8 mouse cellular contexts compared by ENCODE assay signal in the genomic region with DNA sequence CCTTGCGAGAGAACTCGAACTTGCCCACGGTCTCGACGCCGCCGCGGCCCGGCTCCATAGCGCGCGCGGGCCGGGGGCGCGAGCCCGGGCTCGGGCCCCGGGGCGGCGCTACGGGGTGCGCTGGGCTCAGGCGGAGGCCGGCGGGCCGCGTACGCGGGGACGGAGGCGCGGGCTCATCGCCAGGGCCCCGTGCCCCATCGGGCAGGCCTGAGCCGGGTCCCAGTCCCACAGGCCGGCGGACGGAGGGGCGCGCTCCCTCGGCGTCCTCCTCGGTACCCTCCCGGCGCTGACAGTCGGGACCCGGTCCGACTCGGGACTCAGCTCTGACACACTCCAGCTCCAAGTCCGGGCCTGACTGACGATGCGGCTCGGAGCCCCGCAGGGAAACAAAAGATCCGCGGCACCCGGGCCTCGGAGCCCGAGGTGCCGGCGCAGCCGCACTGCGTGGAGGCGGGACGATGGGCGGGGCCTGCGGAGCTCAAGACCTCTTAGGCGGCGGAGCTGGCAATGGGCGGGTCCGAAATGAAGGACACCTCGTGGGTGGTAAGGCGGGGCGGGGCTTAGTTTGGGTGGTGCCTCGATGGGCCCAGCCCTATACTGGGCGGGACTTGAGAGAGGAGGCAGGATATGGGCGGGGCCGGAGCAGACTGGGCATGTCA. TPM values are rescaled to one million over a fixed set of nuclear protein-coding genes. Genes with fewer than 3 reads are reported as not detected.
DNase-seq lines count a peak whose midpoint lies in the region; ATAC-seq and TF ChIP-seq lines count a peak whose summit lies in the region.

TSS of gene Ulk1 (minus strand) at position 431 of the 659 bp plus-strand sequence.

- DNase-seq in 3T3-L1 (ENCODE audit: low read depth, low spot score): peak; percentile 98
- peak; percentile 96 to 100 for DNase-seq in adrenal gland, postnatal 4 days (ENCODE audit: low spot score in 2 of 2)
- DNase-seq in embryonic facial prominence, embryonic 14.5 days (ENCODE audit: low spot score): peak; percentile 99
- peak; percentile 99 for DNase-seq in heart, adult 8-10 months (ENCODE audit: low spot score)
- peak; percentile 100 for DNase-seq in kidney, adult 9 months
- DNase-seq in limb, embryonic 14.5 days (ENCODE audit: low spot score): peak; percentile 98
- DNase-seq in midbrain, postnatal 0 days (ENCODE audit: low spot score): peak; percentile 99
- peak; percentile 100 for DNase-seq in spleen, postnatal 14 days (ENCODE audit: low spot score in 2 of 2)

- no peaks in the 10 kb centered on the region for H3K27me3 ChIP-seq in embryonic facial prominence, embryonic 14.5 days (replicated peaks; ENCODE audit: control insufficient read depth, insufficient read depth, low read length)
- H3K27me3 ChIP-seq in limb, embryonic 14.5 days (ENCODE audit: control insufficient read depth, insufficient read depth, low read length): no peaks in the 10 kb centered on the region
- H3K27me3 ChIP-seq in midbrain, postnatal 0 days (ENCODE audit: insufficient read depth, low read length): no peaks in the 10 kb centered on the region

- H3K9me3 ChIP-seq in embryonic facial prominence, embryonic 14.5 days (ENCODE audit: control insufficient read depth, low read length): no peaks in the 10 kb centered on the region
- H3K9me3 ChIP-seq in limb, embryonic 14.5 days (ENCODE audit: control insufficient read depth, low read length): no peaks in the 10 kb centered on the region
- H3K9me3 ChIP-seq in midbrain, postnatal 0 days (ENCODE audit: low read length): no peaks in the 10 kb centered on the region

- TF ChIP-seq POLR2A in limb, embryonic 14.5 days (IDR thresholded peaks at IDR 0.05; ENCODE audit: borderline replicate concordance, extremely low read depth, insufficient read depth, insufficient read length): peak; percentile 95; the same call in 1 of the 2 replicates

- H3K4me2 ChIP-seq in embryonic facial prominence, embryonic 14.5 days (ENCODE audit: low read depth, low read length): peak within 1 kb of the TSS; percentile 97
- peak within 1 kb of the TSS; percentile 97 for H3K4me2 ChIP-seq in limb, embryonic 14.5 days (replicated peaks; ENCODE audit: low read depth, low read length, severe bottlenecking)
- peak within 1 kb of the TSS; percentile 99 for H3K4me2 ChIP-seq in midbrain, postnatal 0 days (ENCODE audit: low read depth, low read length, poor library complexity, severe bottlenecking)

- TF ChIP-seq CTCF in midbrain, postnatal 0 days (IDR thresholded peaks at IDR 0.05): no peak

- under 1% methylated on average over 22 of the region's 80 CpGs for WGBS in embryonic facial prominence, embryonic 14.5 days
- WGBS in limb, embryonic 14.5 days: under 1% methylated on average over 43 of the region's 80 CpGs
- under 1% methylated on average over 78 of the region's 80 CpGs for WGBS in midbrain, postnatal 0 days

- H3K9ac ChIP-seq in embryonic facial prominence, embryonic 14.5 days (ENCODE audit: low read depth, low read length): peak within 1 kb of the TSS; percentile 96
- H3K9ac ChIP-seq in limb, embryonic 14.5 days (ENCODE audit: low read depth, low read length, severe bottlenecking): peak within 1 kb of the TSS; percentile 94
- peak within 1 kb of the TSS; percentile 88 for H3K9ac ChIP-seq in midbrain, postnatal 0 days (replicated peaks; ENCODE audit: low read length, poor library complexity, severe bottlenecking)

- H3K4me3 ChIP-seq in embryonic facial prominence, embryonic 14.5 days (ENCODE audit: low read depth, low read length): peak within 1 kb of the TSS; percentile 92
- H3K4me3 ChIP-seq in limb, embryonic 14.5 days (replicated peaks; ENCODE audit: low read length): peak within 1 kb of the TSS; percentile 90
- peak within 1 kb of the TSS; percentile 92 for H3K4me3 ChIP-seq in midbrain, postnatal 0 days (ENCODE audit: low read depth, low read length)

- H3K36me3 ChIP-seq in embryonic facial prominence, embryonic 14.5 days (ENCODE audit: control insufficient read depth, insufficient read depth, low read length): peaks cover 10% of the 10 kb centered on the region; the same call in 1 of the 2 replicates
- H3K36me3 ChIP-seq in limb, embryonic 14.5 days (ENCODE audit: control insufficient read depth, insufficient read depth, low read length): peaks cover 24% of the 10 kb centered on the region
- 0 out of 2 replicates have a peak, but pooled peaks cover 3% of the 10 kb centered on the region for H3K36me3 ChIP-seq in midbrain, postnatal 0 days (ENCODE audit: insufficient read depth, low read length)

- peaks cover 7% of the 10 kb centered on the region for H3K4me1 ChIP-seq in embryonic facial prominence, embryonic 14.5 days (ENCODE audit: control insufficient read depth, insufficient read depth, low read length)
- H3K4me1 ChIP-seq in limb, embryonic 14.5 days (ENCODE audit: control insufficient read depth, insufficient read depth, low read length): peaks cover 25% of the 10 kb centered on the region
- H3K4me1 ChIP-seq in midbrain, postnatal 0 days (ENCODE audit: insufficient read depth, low read length): peaks cover 5% of the 10 kb centered on the region; the same call in 1 of the 2 replicates

- peak; percentile 95 for ATAC-seq in embryonic facial prominence, embryonic 14.5 days (ENCODE audit: low read depth)
- ATAC-seq in limb, embryonic 14.5 days (ENCODE audit: low FRiP score, low read depth): peak; percentile 97
- peak; percentile 98 for ATAC-seq in midbrain, postnatal 0 days (ENCODE audit: low FRiP score)

- peak within 1 kb of the TSS; percentile 81 for H3K27ac ChIP-seq in embryonic facial prominence, embryonic 14.5 days (replicated peaks; ENCODE audit: low read depth, low read length)
- H3K27ac ChIP-seq in limb, embryonic 14.5 days (replicated peaks; ENCODE audit: low read depth, low read length): peak within 1 kb of the TSS; percentile 85
- H3K27ac ChIP-seq in midbrain, postnatal 0 days (ENCODE audit: low read depth, low read length): peak within 1 kb of the TSS; percentile 77

RNA-seq across cellular contexts. Expression of gene Ulk1, which starts in this region (rescaled TPM):
- 10 to 100 TPM; 59.5 to 64.8 TPM for total RNA-seq in adrenal gland, postnatal 4 days (2021)
- polyA plus RNA-seq in embryonic facial prominence, embryonic 14.5 days (2014; fragmentation: Nextera tagmentation; extraction: Ambion mirVana): 25.9 and 29.9 TPM in 2 replicates
- total RNA-seq in heart, adult 8-10 months (2022): 10 to 100 TPM; 63.1 to 99.8 (median 73.6) TPM
- polyA plus RNA-seq in limb, embryonic 14.5 days (2012; rRNA removed): 62.6 and 85.6 TPM in 2 replicates
- 28.1 and 36.9 TPM in 2 replicates for polyA plus RNA-seq in limb, embryonic 14.5 days (2014; fragmentation: Nextera tagmentation; extraction: Ambion mirVana)
- total RNA-seq in midbrain, postnatal 0 days (2014; rRNA removed): 69.8 and 75.4 TPM in 2 replicates
- polyA plus RNA-seq in midbrain, postnatal 0 days (2015; fragmentation: Nextera tagmentation; extraction: Ambion mirVana): 17.8 and 21.1 TPM in 2 replicates

Comparison
In these comparisons a context has a peak if more than half of its experiments do, and no peak if none do; other contexts are left out.
1. Peak in every context shown above with its lines: DNase-seq, ATAC-seq, H3K4me3 ChIP-seq and H3K27ac ChIP-seq.